Mouse (Mus musculus) skeletal muscle tissue, postnatal 0 days (tissue): ENCODE results near the gene Mapk8ip3. TPM values are rescaled to one million over a fixed set of nuclear protein-coding genes. Genes with fewer than 3 reads are reported as not detected.

Source experiments
- polyA plus RNA-seq: library from polyadenylated mRNA; unstranded; fragments of >200 nt; fragmentation: Nextera tagmentation; extraction: Ambion mirVana; gene quantifications from 2 replicates; pipeline ENCODE4 v1.2.1, GENCODE M21; 2015

Gene Mapk8ip3
- 11.9 and 12.0 TPM in 2 replicates for polyA plus RNA-seq

DNA sequence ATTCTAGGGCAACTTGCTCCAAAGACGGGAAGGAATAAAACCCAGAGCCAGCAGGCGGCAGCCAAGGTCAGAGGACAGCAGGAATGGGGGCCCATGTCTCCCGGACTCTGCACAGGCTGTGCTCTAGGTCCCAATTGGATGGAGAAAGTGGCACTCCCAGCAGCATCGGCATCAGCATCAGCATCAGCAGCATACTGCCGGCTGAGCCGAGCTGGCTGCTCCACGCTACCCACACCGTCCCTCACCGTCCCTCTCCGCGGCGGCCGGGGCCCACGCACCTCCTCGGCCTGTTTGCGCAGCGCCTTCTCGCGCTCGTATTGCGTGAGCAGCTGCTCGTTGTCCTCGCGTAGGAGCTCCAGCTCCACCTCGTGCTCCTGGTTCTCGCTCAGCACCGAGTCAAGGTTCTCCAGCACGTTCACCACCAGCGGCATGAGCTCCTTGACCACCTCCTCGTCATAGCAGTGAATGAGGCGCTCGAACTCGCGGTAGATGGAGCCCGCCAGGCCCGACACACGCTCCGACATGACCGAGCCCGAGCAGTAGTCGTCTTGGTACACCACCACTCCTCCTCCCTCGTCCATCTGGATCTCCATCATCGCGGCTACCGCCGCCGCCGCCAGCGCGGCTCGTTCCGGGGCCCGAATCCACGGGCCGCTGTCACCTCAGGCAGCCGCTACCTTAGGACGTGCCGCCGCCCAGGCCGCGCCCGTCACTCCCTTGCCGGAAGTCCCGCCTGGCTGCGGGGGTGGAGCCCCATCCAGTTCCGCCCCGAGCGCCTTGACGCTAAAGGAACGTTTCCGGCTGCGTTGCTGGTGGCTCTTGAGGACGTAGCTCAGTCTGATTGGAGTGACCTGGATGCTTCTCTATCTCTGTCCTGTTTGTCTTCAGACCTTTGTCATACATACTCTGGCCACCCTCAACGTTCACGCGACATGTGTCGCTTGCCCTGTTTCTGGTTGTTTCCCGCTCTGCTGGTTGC lies at the start of gene Mapk8ip3:
Mapk8ip3 (minus strand) TSS at position 719 of the 979 bp plus-strand sequence.

DNA sequence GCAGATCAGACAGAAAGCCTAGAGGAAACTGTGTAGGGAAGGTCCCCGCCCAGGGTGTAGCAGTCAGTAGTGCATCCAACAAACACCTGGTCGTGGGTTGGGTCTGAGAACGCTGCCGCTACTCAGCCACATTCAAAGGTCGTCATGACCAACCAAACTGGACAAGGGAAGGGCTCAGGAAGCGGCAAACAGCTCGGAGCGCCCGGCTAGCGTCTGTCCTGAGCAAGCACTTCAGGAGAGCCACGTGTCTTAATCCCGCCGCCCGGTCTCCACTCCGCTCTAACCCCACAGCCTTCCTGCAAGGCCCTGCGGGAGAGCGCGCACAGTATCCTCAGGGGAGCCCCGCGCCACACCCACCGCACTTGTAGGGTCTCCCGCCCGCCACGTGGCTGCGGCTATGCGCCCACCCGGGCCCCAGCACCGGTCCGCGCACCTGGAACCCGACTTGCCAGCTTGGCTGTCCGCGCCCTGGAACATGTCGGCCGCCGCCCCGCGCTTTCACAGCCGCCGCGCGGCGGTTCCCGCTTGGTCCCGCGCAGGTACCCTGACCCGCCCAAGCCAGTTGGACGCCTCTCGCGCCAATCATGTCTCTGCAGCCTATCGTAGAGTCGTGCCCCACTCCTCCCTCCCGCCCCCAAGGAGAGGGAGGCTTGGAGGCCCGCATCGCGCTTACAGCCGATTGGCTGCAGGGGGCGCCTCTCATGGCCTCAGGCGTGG lies 23.5 kb upstream of the Mapk8ip3 start, which contains the start of gene Jpt2:
Jpt2 (minus strand) TSS at position 555 of the 717 bp plus-strand sequence.

GRCm38 (mm10) chr17:24896241-24896992 lies 40.4 kb downstream of the Mapk8ip3 start, which contains the start of gene Nme3:
Gene Nme3 (plus strand): TSS chr17:24896500.

GRCm38 (mm10) chr17:24894995-24895547 lies 41.7 kb downstream of the Mapk8ip3 start, which contains the start of the genes Eme2 and Mrps34:
Gene Eme2 (minus strand): TSS chr17:24895087.
Gene Mrps34 (plus strand): TSS chr17:24895116.

DNA sequence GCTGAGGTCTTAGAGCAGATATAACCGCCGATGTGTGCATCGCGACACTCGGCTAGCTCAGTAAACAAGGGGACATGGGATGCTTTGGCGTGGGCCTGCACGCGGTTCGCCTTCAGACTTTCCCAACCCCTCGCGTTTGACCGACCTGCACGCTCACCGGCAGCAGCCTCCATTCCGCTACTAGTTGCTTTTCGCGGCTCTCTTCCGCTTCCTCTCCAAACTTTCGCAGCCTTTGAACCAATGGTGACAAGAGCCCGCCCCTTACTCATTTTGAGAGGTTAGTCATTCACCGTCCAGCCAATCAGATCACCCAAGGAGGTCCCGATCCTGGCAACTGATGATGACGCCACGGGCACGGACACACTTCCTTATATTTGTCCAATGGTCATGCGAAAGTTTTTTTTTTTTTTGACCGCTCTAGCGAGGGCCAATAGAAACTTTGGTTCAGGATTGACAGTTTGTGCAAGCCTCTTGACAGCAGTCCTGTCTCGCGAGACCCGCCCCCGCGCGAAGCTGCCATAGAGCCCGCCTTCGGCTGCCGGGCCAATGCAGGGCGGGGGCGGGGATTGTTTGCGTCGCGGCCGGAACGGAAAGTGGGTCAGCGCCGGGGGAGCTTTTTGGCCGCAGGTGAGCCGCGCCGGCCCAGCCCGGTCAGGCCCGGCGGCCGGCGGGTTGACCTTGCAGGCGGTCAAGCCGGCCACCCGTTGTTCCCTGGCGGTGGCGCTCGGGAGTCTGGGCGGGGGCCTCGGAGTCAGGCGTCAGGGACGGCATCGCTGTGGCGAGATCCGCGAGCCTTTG lies 50.4 kb downstream of the Mapk8ip3 start, which contains the start of the genes Nubp2 and Spsb3:
Nubp2 (minus strand) TSS at position 216 of the 798 bp plus-strand sequence.
Spsb3 (plus strand) TSS at position 510 of the 798 bp plus-strand sequence.

GRCm38 (mm10) chr17:24865776-24866175 lies 71.0 kb downstream of the Mapk8ip3 start, which contains the start of gene Igfals:
Gene Igfals (plus strand): TSS chr17:24865997.

DNA sequence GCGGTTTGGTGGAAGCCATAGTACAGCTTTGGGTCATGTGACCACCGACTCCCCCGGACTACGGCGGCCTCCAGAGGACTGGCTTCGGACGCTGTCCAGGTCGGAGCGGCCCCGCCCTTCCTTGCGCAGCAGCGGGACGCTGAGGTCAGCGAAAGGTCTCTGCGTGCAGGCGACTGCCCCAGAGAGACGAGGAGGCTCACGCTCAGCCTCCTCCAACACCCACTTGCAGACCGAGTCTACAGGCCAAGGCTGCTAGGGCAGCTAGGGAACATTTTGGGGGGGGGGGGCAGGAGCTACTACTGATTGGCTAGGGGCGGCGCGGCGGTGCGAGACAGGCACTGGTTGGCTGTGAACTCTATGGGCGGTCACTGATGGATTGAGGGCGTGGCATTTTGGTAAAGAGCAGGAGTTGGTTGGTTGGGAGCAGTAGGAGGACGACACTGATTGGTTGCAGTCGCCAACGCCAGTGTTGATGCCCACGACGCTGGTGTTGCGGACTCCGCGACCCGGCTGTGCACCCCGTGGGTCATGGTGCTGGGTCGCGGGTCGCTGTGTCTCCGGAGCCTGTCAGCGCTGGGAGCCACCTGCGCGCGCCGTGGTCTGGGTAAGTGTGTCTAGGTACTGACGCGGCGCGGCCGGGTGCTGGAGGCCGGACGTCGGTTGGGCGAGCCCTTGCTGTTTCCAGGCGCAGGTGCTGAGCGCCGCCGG lies 86.6 kb downstream of the Mapk8ip3 start, which contains the start of gene Fahd1:
Fahd1 (minus strand) TSS at position 300 of the 708 bp plus-strand sequence.

Other genes starting within 250 kb of the Mapk8ip3 start
- 0.11 TPM in 1 of 2 replicates, not detected in the other for gene Syngr3, start 247.0 kb downstream of the Mapk8ip3 start, polyA plus RNA-seq
- gene Gfer, start 240.8 kb downstream of the Mapk8ip3 start, polyA plus RNA-seq = 33.2 and 39.3 TPM in 2 replicates
- 1.1 and 1.8 TPM in 2 replicates for gene Noxo1, start 240.7 kb downstream of the Mapk8ip3 start, polyA plus RNA-seq
- gene Tbl3, start 229.3 kb downstream of the Mapk8ip3 start, polyA plus RNA-seq = 22.5 and 25.2 TPM in 2 replicates
- not detected in 2 replicates for gene Rnf151, start 218.9 kb downstream of the Mapk8ip3 start, polyA plus RNA-seq
- 829 and 862 TPM in 2 replicates for gene Rps2, start 218.9 kb downstream of the Mapk8ip3 start, polyA plus RNA-seq
- gene Ndufb10, start 212.5 kb downstream of the Mapk8ip3 start, polyA plus RNA-seq = 707 and 733 TPM in 2 replicates
- gene Rpl3l, start 209.2 kb downstream of the Mapk8ip3 start, polyA plus RNA-seq = 47.3 and 64.3 TPM in 2 replicates
- gene Msrb1, start 200.3 kb downstream of the Mapk8ip3 start, polyA plus RNA-seq = 52.7 and 59.6 TPM in 2 replicates
- gene Hs3st6, start 184.0 kb downstream of the Mapk8ip3 start, polyA plus RNA-seq = 0.51 TPM in 1 of 2 replicates, not detected in the other
- not detected in 2 replicates for gene Meiob, start 132.7 kb downstream of the Mapk8ip3 start, polyA plus RNA-seq
- gene Hagh, start 96.8 kb downstream of the Mapk8ip3 start, polyA plus RNA-seq = 71.4 and 75.0 TPM in 2 replicates
- gene Fahd1, start 86.6 kb downstream of the Mapk8ip3 start, polyA plus RNA-seq = 28.0 and 28.6 TPM in 2 replicates
- gene Igfals, start 71.0 kb downstream of the Mapk8ip3 start, polyA plus RNA-seq = 0.42 and 6.3 TPM in 2 replicates
- 21.2 and 24.8 TPM in 2 replicates for gene Nubp2, start 50.6 kb downstream of the Mapk8ip3 start, polyA plus RNA-seq
- 36.7 and 37.8 TPM in 2 replicates for gene Spsb3, start 50.3 kb downstream of the Mapk8ip3 start, polyA plus RNA-seq
- gene Eme2, start 41.9 kb downstream of the Mapk8ip3 start, polyA plus RNA-seq = 18.2 and 18.6 TPM in 2 replicates
- gene Mrps34, start 41.9 kb downstream of the Mapk8ip3 start, polyA plus RNA-seq = 185 and 189 TPM in 2 replicates
- 22.1 and 25.2 TPM in 2 replicates for gene Nme3, start 40.5 kb downstream of the Mapk8ip3 start, polyA plus RNA-seq
- 20.1 and 26.9 TPM in 2 replicates for gene Jpt2, start 23.7 kb upstream of the Mapk8ip3 start, polyA plus RNA-seq
- gene Cramp1l, start 78.8 kb upstream of the Mapk8ip3 start, polyA plus RNA-seq = 2.9 TPM in 2 replicates
- gene Ift140, start 79.1 kb upstream of the Mapk8ip3 start, polyA plus RNA-seq = 3.8 and 4.4 TPM in 2 replicates
- 13.6 and 14.9 TPM in 2 replicates for gene Tmem204, start 146.6 kb upstream of the Mapk8ip3 start, polyA plus RNA-seq
- 19.1 and 19.4 TPM in 2 replicates for gene Telo2, start 179.0 kb upstream of the Mapk8ip3 start, polyA plus RNA-seq
- gene Ptx4, start 183.8 kb upstream of the Mapk8ip3 start, polyA plus RNA-seq = 1.2 and 3.2 TPM in 2 replicates
- 9.3 and 9.6 TPM in 2 replicates for gene Clcn7, start 196.4 kb upstream of the Mapk8ip3 start, polyA plus RNA-seq
- 0.05 TPM in 1 of 2 replicates, not detected in the other for gene Ccdc154, start 225.5 kb upstream of the Mapk8ip3 start, polyA plus RNA-seq
- not detected in 2 replicates for gene Gm38655, start 238.5 kb upstream of the Mapk8ip3 start, polyA plus RNA-seq
- gene BC003965, start 247.6 kb upstream of the Mapk8ip3 start, polyA plus RNA-seq = 28.3 and 29.6 TPM in 2 replicates